Mouse (Mus musculus): ENCODE measurements around the gene Isyna1. TPM values are rescaled to one million over a fixed set of nuclear protein-coding genes. Genes with fewer than 3 reads are reported as not detected.

Isyna1 gene
- polyA plus RNA-seq, 2 experiments from 2014 or later = 26.0 to 58.7 TPM

- ATAC-seq = no peak
Observed at GRCm38 (mm10) chr8:70605871-70606779, 12.0 kb downstream of the Isyna1 start.

- no peak for ATAC-seq
Observed at GRCm38 (mm10) chr8:70606780-70607602, 12.8 kb downstream of the Isyna1 start.

DNA sequence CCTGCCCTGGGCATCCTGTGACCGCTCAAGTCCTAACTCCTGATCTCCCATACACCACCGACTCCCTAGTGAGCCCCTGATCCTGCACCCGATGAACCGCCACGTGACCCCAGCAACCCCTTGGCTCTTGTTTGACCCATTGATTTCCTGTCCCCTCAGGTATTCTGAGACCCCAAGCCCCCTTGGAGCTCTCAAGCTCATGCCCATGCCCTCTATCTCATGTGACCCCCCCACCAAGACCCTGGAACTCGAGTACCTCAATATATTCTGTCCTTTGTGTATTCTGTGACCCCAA is 13.4 kb downstream of the Isyna1 start:
- no peak for ATAC-seq

GRCm38 (mm10) chr8:70607898-70608748 is 13.9 kb downstream of the Isyna1 start:
- peak; percentile 16 for ATAC-seq

DNA sequence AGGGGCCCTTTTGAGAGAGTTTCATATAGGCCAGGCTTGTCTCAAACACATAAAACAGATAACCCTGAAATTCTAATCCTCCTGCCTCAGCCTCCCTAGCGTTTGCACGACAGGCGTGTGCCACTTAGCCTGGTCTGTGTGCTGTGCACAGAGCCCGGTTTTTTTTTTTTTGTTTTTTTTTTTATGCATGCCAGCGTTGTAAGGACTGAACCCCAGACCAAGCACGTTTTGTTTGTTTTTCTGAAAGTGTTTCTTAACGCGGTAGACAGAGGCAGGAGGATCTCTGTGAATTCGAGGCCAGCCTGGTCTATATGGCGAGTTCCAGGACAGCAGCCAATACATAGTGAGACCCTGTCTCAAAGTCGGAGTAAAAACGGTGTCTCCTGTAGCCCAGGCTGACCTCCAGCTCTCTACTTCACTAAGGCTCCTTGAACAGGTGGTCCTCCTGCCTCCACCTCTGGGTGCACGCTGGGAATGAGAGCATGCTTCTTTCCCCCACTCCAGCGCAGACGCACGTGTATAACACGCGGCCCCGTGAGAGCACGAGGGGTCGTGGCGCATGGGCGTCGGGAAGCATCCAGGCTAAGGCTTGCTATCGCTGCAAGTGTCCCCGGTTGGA is 14.7 kb downstream of the Isyna1 start, which contains the start of gene Ssbp4:
TSS of gene Ssbp4 (minus strand) at position 124 of the 619 bp plus-strand sequence.
- ATAC-seq = no peak

- ATAC-seq = peak; percentile 60
Observed at GRCm38 (mm10) chr8:70609368-70609848, 15.2 kb downstream of the Isyna1 start.

DNA sequence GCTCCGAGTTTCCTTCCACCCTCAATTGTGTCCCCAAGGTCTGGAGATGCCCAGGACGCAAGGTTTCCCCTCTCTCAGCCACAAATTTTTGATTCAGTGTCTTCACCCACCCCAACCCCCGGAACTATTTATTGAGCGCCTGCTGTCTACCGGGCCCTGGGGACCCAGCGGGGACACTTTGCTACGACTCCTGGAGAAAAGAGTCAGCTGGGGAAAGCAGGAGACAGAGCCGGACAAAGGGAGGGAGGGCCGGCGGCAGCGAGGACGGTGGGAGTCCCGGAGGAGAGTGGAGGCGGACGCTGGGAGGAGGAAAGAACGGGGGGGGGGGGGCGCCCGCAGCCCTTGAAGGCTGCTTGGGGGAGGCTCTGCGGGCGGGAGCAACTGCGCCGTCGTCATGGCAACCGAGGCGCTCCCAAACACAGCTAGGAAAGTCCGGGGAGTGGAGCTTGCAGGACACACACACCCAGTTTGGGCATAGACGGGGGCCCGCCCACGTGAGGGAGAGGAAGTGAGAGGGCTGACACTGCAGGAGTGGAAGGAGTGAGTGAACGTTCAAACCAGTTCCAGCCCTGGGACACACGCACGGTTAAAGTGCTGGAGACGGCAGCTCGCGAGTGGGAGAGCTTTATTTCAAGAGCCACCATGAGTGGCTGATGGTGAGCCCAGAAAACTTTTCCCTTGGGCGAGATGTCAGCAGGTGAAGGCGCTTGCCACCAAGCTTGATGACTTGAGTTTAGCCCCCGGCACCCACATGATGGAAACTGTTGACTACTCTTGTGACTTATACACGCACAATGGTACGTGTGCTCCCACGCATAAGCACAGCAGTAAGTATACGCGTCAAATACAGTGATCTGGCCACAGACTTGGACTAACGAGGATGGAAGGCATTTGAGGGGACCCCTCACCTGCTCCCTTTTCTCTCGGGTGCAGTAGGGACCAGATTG is 15.9 kb downstream of the Isyna1 start:
- ATAC-seq = peak; percentile 55

- peak; percentile 12 for ATAC-seq
Observed at GRCm38 (mm10) chr8:70610796-70611771, 16.9 kb downstream of the Isyna1 start.

DNA sequence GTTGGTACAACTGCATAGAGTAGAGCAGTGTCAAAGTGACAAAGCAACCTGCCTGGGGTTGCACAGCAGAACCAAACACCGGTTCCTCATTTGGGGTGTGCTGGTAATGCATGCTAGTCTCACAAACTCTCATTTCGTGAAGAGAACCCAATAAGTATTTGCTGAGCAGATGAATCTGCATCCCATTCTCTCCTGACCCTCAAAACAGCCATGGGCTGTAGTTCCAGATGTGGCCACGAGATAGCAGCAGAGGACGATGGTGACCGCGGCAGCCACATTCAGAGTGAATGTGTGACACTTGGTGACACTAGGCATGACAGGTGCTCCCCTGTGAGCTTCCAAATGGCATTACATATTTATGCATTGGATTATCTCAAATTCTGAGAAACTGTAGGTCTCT is 17.7 kb downstream of the Isyna1 start:
- ATAC-seq = peak; percentile 31

- ATAC-seq = no peak
Observed at GRCm38 (mm10) chr8:70613763-70614162, 19.6 kb downstream of the Isyna1 start.

GRCm38 (mm10) chr8:70614469-70614868 is 20.3 kb downstream of the Isyna1 start:
- no peak for ATAC-seq

GRCm38 (mm10) chr8:70615281-70615680 is 21.1 kb downstream of the Isyna1 start:
- ATAC-seq = no peak

- ATAC-seq = no peak
Observed at GRCm38 (mm10) chr8:70615894-70616293, 21.7 kb downstream of the Isyna1 start, which contains the start of gene Lrrc25. Lrrc25 (plus strand) TSS chr8:70616155.

- no peak for ATAC-seq
Observed at GRCm38 (mm10) chr8:70616645-70617044, 22.5 kb downstream of the Isyna1 start.

DNA sequence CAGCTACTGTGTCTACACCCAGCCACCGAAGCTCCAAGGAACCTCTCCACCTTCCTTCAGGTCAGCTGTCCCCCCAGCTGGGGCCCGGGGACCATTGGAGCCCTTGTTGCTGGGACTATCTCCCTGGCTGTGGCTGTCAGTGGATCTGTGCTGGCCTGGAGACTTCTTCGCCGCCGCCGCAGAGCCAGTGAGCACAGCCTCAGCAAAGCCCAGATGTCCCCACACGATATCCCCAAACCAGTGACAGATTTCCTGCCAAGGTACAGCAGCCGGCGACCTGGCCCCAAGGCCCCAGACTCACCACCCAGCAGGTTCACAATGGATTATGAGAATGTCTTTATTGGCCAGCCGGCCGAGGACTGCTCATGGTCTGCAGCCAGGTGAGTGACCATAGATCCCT is 23.8 kb downstream of the Isyna1 start:
- no peak for ATAC-seq

- ATAC-seq = peak; percentile 62
Observed at GRCm38 (mm10) chr8:70618888-70619334, 24.7 kb downstream of the Isyna1 start.

DNA sequence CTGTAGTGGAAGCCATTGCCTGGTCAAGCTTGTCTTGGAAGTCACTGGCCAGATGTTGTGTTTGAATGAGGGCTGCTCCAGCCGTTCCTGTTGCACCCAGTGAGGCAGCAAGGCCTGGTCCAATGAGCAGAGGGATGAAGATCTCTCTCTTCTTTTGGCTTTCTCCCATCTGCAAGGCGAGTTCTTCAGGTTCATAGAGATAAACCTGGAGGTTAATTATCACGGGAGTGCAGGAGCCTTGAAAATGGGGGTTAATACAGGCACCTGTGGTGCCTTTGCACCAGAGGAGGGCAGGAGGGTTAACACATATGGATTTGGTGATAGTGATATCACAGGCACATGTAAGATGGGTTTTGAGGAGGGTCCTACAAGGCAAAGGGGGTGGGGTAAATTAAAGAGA is 28.0 kb downstream of the Isyna1 start:
- no peak for ATAC-seq

GRCm38 (mm10) chr8:70625104-70625503 is 30.9 kb downstream of the Isyna1 start:
- peak; percentile 25 for ATAC-seq

GRCm38 (mm10) chr8:70627041-70627440 is 32.9 kb downstream of the Isyna1 start:
- no peak for ATAC-seq
